Mouse (Mus musculus) left cerebral cortex, postnatal 25 days (tissue): ENCODE data around the gene Prr22. TPM values are rescaled to one million over a fixed set of nuclear protein-coding genes. Genes with fewer than 3 reads are reported as not detected.

ENCODE experiments used
- DNase-seq, 2 experiments: peaks; one replicate each; pipeline ENCODE4 v3.0.0; 2022; ENCODE audit warnings: low spot score in 2 of 2, mixed read lengths in 1 of 2
- intact Hi-C: fragments of 180-260 bp; cut with DNase I; formaldehyde crosslinking; loops from one replicate; pipeline ENCODE4 v1.15.1; 2025
- total RNA-seq, 2 experiments: library from RNA; stranded (reverse); gene quantifications; 2 replicates each; pipeline ENCODE4 v1.2.3; 2021

The Prr22 gene
- total RNA-seq, 2 experiments from 2014 or later: 1.1 to 1.2 TPM

GRCm38 (mm10) chr17:56758132-56758531 lies 11.9 kb upstream of the Prr22 start:
- peak in 1 of 2 experiments; percentile 61 for DNase-seq
- intact Hi-C loops: no loop called here

- intact Hi-C loops: no loop called here
- DNase-seq: no peak
Measured at GRCm38 (mm10) chr17:56759261-56759660, 10.8 kb upstream of the Prr22 start.

- no peak for DNase-seq
- intact Hi-C loops: loop anchor here (5.0 kb wide), 1 partner anchor 44 kb away; the partner anchor contains the start of genes Ndufa11 and Vmac
Measured at GRCm38 (mm10) chr17:56761077-56761476, 9.0 kb upstream of the Prr22 start.

GRCm38 (mm10) chr17:56761991-56762410 lies 8.0 kb upstream of the Prr22 start:
- peak; percentile 84 to 87 for DNase-seq
- intact Hi-C loops: loop anchor here (2.0 to 5.0 kb wide), 2 partner anchors 45 to 87 kb away; partner anchors contain the start of genes Ndufa11 and Vmac

GRCm38 (mm10) chr17:56762769-56763731 lies 7.0 kb upstream of the Prr22 start:
- DNase-seq: peak; percentile 65 to 74
- intact Hi-C loops: loop anchor here (2.0 to 5.0 kb wide), 2 partner anchors 46 to 88 kb away; partner anchors contain the start of genes Ndufa11 and Vmac

- no peak for DNase-seq
- intact Hi-C loops: loop anchor here (2.0 to 5.0 kb wide), 3 partner anchors 46 to 89 kb away; partner anchors contain the start of genes Ndufa11, Rfx2 and Vmac
Measured at GRCm38 (mm10) chr17:56763741-56764250, 6.3 kb upstream of the Prr22 start.

- intact Hi-C loops: loop anchor here (2.0 to 5.0 kb wide), 2 partner anchors 47 to 66 kb away; partner anchors contain the start of genes Ndufa11, Rfx2 and Vmac
- peak; percentile 92 for DNase-seq
Measured at GRCm38 (mm10) chr17:56764474-56765354, 5.3 kb upstream of the Prr22 start, which contains the start of gene Dus3l. Gene Dus3l, plus strand, starts transcription at chr17:56764757.

GRCm38 (mm10) chr17:56765431-56765830 lies 4.6 kb upstream of the Prr22 start:
- peak in 1 of 2 experiments; percentile 16 for DNase-seq
- intact Hi-C loops: loop anchor here (2.0 kb wide), 1 partner anchor 65 kb away; the partner anchor contains the start of gene Rfx2

- intact Hi-C loops: no loop called here
- DNase-seq: no peak
Measured at GRCm38 (mm10) chr17:56766631-56767405, 3.2 kb upstream of the Prr22 start.

GRCm38 (mm10) chr17:56767531-56768135 lies 2.4 kb upstream of the Prr22 start:
- intact Hi-C loops: no loop called here
- no peak for DNase-seq

- intact Hi-C loops: no loop called here
- DNase-seq: no peak
Measured at GRCm38 (mm10) chr17:56768941-56769340, 1.1 kb upstream of the Prr22 start.

- intact Hi-C loops: no loop called here
- DNase-seq: no peak
Measured at GRCm38 (mm10) chr17:56777568-56777967, 7.5 kb downstream of the Prr22 start.

- DNase-seq: no peak
- intact Hi-C loops: no loop called here
Measured at GRCm38 (mm10) chr17:56778779-56779362, 8.8 kb downstream of the Prr22 start.

- intact Hi-C loops: no loop called here
- no peak for DNase-seq
Measured at GRCm38 (mm10) chr17:56780291-56780978, 10.4 kb downstream of the Prr22 start.

- no peak for DNase-seq
- intact Hi-C loops: no loop called here
Measured at GRCm38 (mm10) chr17:56788886-56789285, 18.8 kb downstream of the Prr22 start.

GRCm38 (mm10) chr17:56789286-56789685 lies 19.2 kb downstream of the Prr22 start:
- intact Hi-C loops: no loop called here
- DNase-seq: no peak

GRCm38 (mm10) chr17:56792588-56792987 lies 22.5 kb downstream of the Prr22 start:
- DNase-seq: no peak
- intact Hi-C loops: loop anchor here (5.0 kb wide), 1 partner anchor 160 kb away; no protein-coding TSS in a partner anchor
